Mouse (Mus musculus): ENCODE results near the gene Gm10188.

- TF ChIP-seq POLR2A (IDR thresholded peaks at IDR 0.05; ENCODE audit: borderline replicate concordance, extremely low read depth, low read depth, low read length), result no peak
- TF ChIP-seq CTCF (IDR thresholded peaks at IDR 0.05; ENCODE audit: insufficient read depth, low read length), result peak; percentile 46; the same call in 1 of the 2 replicates
These were observed 4.0 kb upstream of the Gm10188 start for GRCm38 (mm10) chr1:132233566-132233965.
